Mouse (Mus musculus) midbrain, postnatal 0 days (tissue): ENCODE results near the gene Apoc4. TPM values are rescaled to one million over a fixed set of nuclear protein-coding genes. Genes with fewer than 3 reads are reported as not detected.
"Not testable (repeated sequence)": the region's sequence is repeated elsewhere in the genome, so short reads cannot be mapped to it uniquely, and the experiment has no call there.

Experiments
- ATAC-seq: fragments of 200-750 bp; cut with Nextera tagmentation; 2 replicates; pipeline ENCODE4 v1.8.0; 2017; ENCODE audit warnings: moderate number of reproducible peaks, mild to moderate bottlenecking, moderate TSS enrichment, moderate library complexity; ENCODE audit not compliant: low FRiP score
- DNase-seq: peaks from one replicate; pipeline ENCODE4 v3.0.0-alpha.2; 2015; ENCODE audit warnings: low spot score
- H3K27ac ChIP-seq: fragments of 300-500 bp; sonication (generic); 2 replicates; pipeline ENCODE4 v1.5.1; 2014; ENCODE audit warnings: low read depth, mild to moderate bottlenecking, low read length, mixed read lengths
- H3K27me3 ChIP-seq: fragments of 300-500 bp; sonication (generic); 2 replicates; pipeline ENCODE4 v1.6.1; 2014; ENCODE audit warnings: low read length, control low read depth, mixed read lengths; ENCODE audit not compliant: insufficient read depth
- H3K36me3 ChIP-seq: fragments of 300-500 bp; sonication (generic); 2 replicates; pipeline ENCODE4 v1.6.1; 2014; ENCODE audit warnings: low read length, control low read depth, mixed read lengths; ENCODE audit not compliant: insufficient read depth
- H3K4me1 ChIP-seq: fragments of 300-500 bp; sonication (generic); 2 replicates; pipeline ENCODE4 v1.6.1; 2014; ENCODE audit warnings: mild to moderate bottlenecking, control low read depth, antibody characterized with exemption, low read length, mixed read lengths; ENCODE audit not compliant: insufficient read depth
- H3K4me2 ChIP-seq: fragments of 300-500 bp; sonication (generic); 2 replicates; pipeline ENCODE4 v1.6.1; 2014; ENCODE audit warnings: low read depth, mild to moderate bottlenecking, low read length, mixed read lengths; ENCODE audit not compliant: poor library complexity, severe bottlenecking
- H3K4me3 ChIP-seq: fragments of 300-500 bp; sonication (generic); 2 replicates; pipeline ENCODE4 v1.5.1; 2014; ENCODE audit warnings: low read depth, mild to moderate bottlenecking, low read length, moderate library complexity
- H3K9ac ChIP-seq: fragments of 300-500 bp; sonication (generic); replicated peaks from 2 replicates; pipeline ENCODE4 v1.6.1; 2014; ENCODE audit warnings: mild to moderate bottlenecking, low read length, moderate library complexity, mixed read lengths; ENCODE audit not compliant: poor library complexity, severe bottlenecking
- H3K9me3 ChIP-seq: fragments of 300-500 bp; sonication (generic); 2 replicates; pipeline ENCODE4 v1.6.1; 2016; ENCODE audit warnings: low read length, control low read depth
- CTCF ChIP-seq: IDR thresholded peaks from 2 replicates; pipeline ENCODE4 v1.5.1; 2016; ENCODE audit warnings: antibody characterized with exemption, mild to moderate bottlenecking
- WGBS: fragments of 180-500 bp; shearing (Covaris S2); extraction: QIAGEN DNeasy Blood & Tissue Kit; methylation state at CpG from one replicate; pipeline ENCODE4 v1.1.7; 2014; 5-methylcytosine and 5-hydroxymethylcytosine counted together
- polyA plus RNA-seq: library from polyadenylated mRNA; unstranded; fragments of >200 nt; fragmentation: Nextera tagmentation; extraction: Ambion mirVana; gene quantifications from 2 replicates; pipeline ENCODE4 v1.2.1, GENCODE M21; 2015
- total RNA-seq: library from RNA; depleted of rRNA; stranded (reverse); fragments of >200 nt; gene quantifications from 2 replicates; pipeline ENCODE4 v1.2.3, GENCODE M21; 2014

The Apoc4 gene
- total and polyA plus RNA-seq, 2 experiments from 2014 or later: not detected

GRCm38 (mm10) chr7:19693421-19693820 is 12.1 kb upstream of the Apoc4 start:
- H3K27me3 ChIP-seq: no peaks in the 10 kb centered on the region
- no peaks in the 10 kb centered on the region for H3K36me3 ChIP-seq
- no peak overlapping the region for H3K4me2 ChIP-seq
- WGBS: 36% methylated on average over 9 of the region's 10 CpGs
- H3K27ac ChIP-seq: peak overlapping the region; percentile 44
- TF ChIP-seq CTCF: no peak
- no peaks in the 10 kb centered on the region for H3K4me1 ChIP-seq
- ATAC-seq: peak; percentile 79
- H3K9ac ChIP-seq: no peak overlapping the region
- H3K9me3 ChIP-seq: no peaks in the 10 kb centered on the region
- peak; percentile 83 for DNase-seq
- H3K4me3 ChIP-seq: no peak overlapping the region

GRCm38 (mm10) chr7:19691873-19692865 is 10.9 kb upstream of the Apoc4 start, which contains the start of gene Apoc1:
Gene Apoc1, minus strand, starts transcription at chr7:19692660.
- WGBS: 55% methylated on average over 28 of the region's 28 CpGs
- DNase-seq: no peak

GRCm38 (mm10) chr7:19691434-19691833 is 10.2 kb upstream of the Apoc4 start:
- Histone ChIP-seq H3K27ac (no peak overlapping the region), H3K4me2 (no peak overlapping the region), H3K36me3 (no peaks in the 10 kb centered on the region), H3K4me1 (no peaks in the 10 kb centered on the region), H3K9me3 (no peaks in the 10 kb centered on the region), H3K9ac (no peak overlapping the region), H3K4me3 (no peak overlapping the region), H3K27me3 (no peaks in the 10 kb centered on the region)
- DNase-seq (no peak), ATAC-seq (no peak)
- 83% methylated on average over 6 of the region's 6 CpGs for WGBS
- no peak for TF ChIP-seq CTCF

More at GRCm38 (mm10) chr7:19691873-19692865, 10.9 kb upstream of the Apoc4 start, which contains the start of gene Apoc1:
- H3K36me3 ChIP-seq: no peaks in the 10 kb centered on the region
- H3K27ac ChIP-seq: peak within 1 kb of the TSS; percentile 62; the same call in 1 of the 2 replicates
- no peak for TF ChIP-seq CTCF
- no peak within 1 kb of the TSS for H3K9ac ChIP-seq
- no peaks in the 10 kb centered on the region for H3K4me1 ChIP-seq
- H3K4me2 ChIP-seq: no peak within 1 kb of the TSS
- H3K4me3 ChIP-seq: no peak within 1 kb of the TSS
- no peaks in the 10 kb centered on the region for H3K27me3 ChIP-seq
- ATAC-seq: no peak
- H3K9me3 ChIP-seq: no peaks in the 10 kb centered on the region

- no peak overlapping the region for H3K9ac ChIP-seq
- WGBS: 94% methylated on average over 4 of the region's 4 CpGs
- H3K27ac ChIP-seq: no peak overlapping the region
- H3K4me2 ChIP-seq: no peak overlapping the region
- no peak for DNase-seq
- no peaks in the 10 kb centered on the region for H3K9me3 ChIP-seq
- no peak for ATAC-seq
- no peaks in the 10 kb centered on the region for H3K4me1 ChIP-seq
- no peaks in the 10 kb centered on the region for H3K36me3 ChIP-seq
- TF ChIP-seq CTCF: no peak
- no peak overlapping the region for H3K4me3 ChIP-seq
- H3K27me3 ChIP-seq: no peaks in the 10 kb centered on the region
Measured at GRCm38 (mm10) chr7:19690845-19691244, 9.6 kb upstream of the Apoc4 start.

- H3K4me3 ChIP-seq: no peak overlapping the region
- H3K9me3 ChIP-seq: no peaks in the 10 kb centered on the region
- ATAC-seq (no peak), DNase-seq (no peak)
- no peak overlapping the region for H3K4me2 ChIP-seq
- H3K36me3 ChIP-seq: no peaks in the 10 kb centered on the region
- WGBS: 97% methylated on average over 2 of the region's 2 CpGs
- no peaks in the 10 kb centered on the region for H3K4me1 ChIP-seq
- no peak overlapping the region for H3K27ac ChIP-seq
- no peak overlapping the region for H3K9ac ChIP-seq
- H3K27me3 ChIP-seq: no peaks in the 10 kb centered on the region
- no peak for TF ChIP-seq CTCF
Measured at GRCm38 (mm10) chr7:19688611-19689010, 7.3 kb upstream of the Apoc4 start.

GRCm38 (mm10) chr7:19688101-19688500 is 6.8 kb upstream of the Apoc4 start:
- Histone ChIP-seq H3K27ac (no peak overlapping the region), H3K4me1 (no peaks in the 10 kb centered on the region), H3K4me2 (no peak overlapping the region), H3K9me3 (no peaks in the 10 kb centered on the region), H3K9ac (no peak overlapping the region), H3K36me3 (no peaks in the 10 kb centered on the region), H3K27me3 (no peaks in the 10 kb centered on the region), H3K4me3 (no peak overlapping the region)
- WGBS: 87% methylated on average over 10 of the region's 10 CpGs
- ATAC-seq: no peak
- no peak for TF ChIP-seq CTCF
- DNase-seq: no peak

GRCm38 (mm10) chr7:19686927-19687583 is 5.8 kb upstream of the Apoc4 start:
- H3K27me3 ChIP-seq, H3K4me2 ChIP-seq, H3K4me3 ChIP-seq, H3K27ac ChIP-seq, DNase-seq, H3K36me3 ChIP-seq, H3K9me3 ChIP-seq, ATAC-seq, H3K4me1 ChIP-seq, H3K9ac ChIP-seq: not testable (repeated sequence)
- WGBS: 71% methylated on average over 8 of the region's 8 CpGs
